Mouse (Mus musculus): ENCODE measurements at regions not wholly inside any gene's neighbourhood (a gene's known extent, or its start where the extent isn't known, plus 50 kb on each side); places are given as distances from the start of the nearest gene placed in this dataset.

GRCm38 (mm10) chr9:41586966-41587570, 425.6 kb upstream of the Ubash3b start:
- DNase-seq, result no peak

- no peak for DNase-seq
Measured at GRCm38 (mm10) chr9:41586291-41586690, 424.8 kb upstream of the Ubash3b start.

DNA sequence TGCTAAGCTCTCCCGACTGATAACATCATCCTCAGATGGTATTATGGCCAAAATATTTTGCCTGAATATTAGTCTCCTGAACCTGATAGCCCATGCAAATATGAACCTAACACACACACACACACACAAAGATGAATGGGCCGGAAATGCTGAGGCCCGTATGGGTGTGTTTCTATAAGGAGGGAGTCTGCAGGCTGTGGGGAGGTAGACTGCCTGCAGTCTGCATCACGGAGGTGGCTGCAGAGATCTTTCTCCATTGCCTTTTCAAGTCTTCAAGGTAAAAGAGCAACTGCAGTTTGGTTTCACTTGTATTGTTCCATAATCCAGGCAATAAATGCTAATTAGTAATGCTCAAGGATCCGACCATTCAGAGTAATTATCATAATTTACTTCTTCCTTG, 424.3 kb upstream of the Ubash3b start:
- no peak for DNase-seq

- no peak for DNase-seq
Measured at GRCm38 (mm10) chr9:41585012-41585411, 423.5 kb upstream of the Ubash3b start.

DNA sequence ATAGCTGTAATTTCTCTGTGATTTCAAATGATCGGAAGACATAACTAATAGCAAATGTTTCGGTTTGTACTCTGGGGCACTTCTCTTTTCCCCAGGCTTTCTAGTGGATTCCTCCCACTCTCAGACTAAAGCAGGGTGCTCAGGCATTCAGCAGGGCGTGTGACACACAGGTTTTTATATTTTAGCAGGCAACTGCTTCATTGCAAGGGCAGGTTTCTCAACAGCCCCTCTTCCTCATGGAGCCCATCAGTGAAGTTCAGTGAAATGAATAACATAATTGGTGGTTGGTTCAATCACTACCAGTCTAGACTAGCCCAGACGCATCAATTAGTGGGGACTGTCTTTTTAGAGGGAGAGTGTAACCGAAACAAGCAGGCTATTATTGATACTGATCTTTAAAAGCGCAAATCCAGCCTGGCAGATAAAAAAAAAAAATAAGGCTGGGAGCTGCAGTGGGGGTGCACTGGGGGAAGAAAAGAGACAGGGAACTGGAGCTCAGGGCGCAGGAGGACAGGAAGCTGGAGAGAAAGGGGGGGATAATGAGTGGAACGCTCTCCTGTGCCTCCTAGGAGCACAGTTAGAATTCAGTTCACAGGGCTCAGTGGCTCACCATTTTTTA, 422.3 kb upstream of the Ubash3b start:
- no peak for DNase-seq

- DNase-seq, result no peak
Measured at GRCm38 (mm10) chr9:41583276-41583675, 421.8 kb upstream of the Ubash3b start.

DNA sequence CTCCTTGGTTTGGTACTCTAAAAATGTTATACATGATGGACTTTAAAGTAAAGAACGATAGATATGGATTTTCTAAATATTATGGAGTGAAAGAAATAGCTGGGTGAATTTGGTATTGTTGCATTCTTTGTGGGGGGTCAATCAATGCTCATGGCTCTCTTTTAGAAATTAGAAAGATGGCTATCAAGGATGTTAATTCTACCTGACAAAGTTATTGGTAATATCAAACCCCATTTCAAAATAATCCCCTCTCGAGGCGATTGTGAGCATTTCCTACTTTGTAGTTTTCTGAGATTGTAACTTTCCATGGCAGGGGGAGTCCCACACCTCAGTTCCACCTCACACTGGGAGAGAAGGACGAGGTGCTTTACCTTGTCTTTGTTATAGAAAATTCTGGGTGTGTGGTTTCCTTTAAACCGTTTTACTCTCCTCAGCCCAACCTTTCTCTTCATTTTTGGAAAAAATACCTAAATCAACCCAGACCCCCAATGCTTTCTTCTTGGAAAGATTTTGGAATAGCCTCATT, 421.3 kb upstream of the Ubash3b start:
- no peak for DNase-seq

GRCm38 (mm10) chr9:41582171-41582570, 420.7 kb upstream of the Ubash3b start:
- no peak for DNase-seq

- DNase-seq, result no peak
Measured at GRCm38 (mm10) chr9:41581741-41582140, 420.2 kb upstream of the Ubash3b start.

DNA sequence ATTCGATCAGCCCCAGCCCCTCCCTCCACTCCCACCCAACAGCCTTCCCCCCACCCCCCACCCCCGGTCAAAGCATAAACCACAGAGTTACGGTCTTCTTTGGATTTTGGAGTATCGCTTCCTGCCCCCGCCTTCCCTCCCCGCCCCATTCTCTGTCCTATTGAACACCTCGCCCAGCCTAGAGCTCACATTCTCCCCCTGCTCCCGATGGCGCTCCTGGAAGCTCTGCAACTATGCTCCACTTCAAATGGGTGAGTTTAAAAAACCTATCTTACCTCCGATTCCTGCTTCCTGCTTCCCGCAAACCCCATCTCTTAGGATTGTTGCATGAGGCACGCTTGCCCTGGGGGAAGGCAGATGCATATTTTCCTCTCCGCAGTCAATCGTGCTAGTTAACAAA, 419.7 kb upstream of the Ubash3b start:
- no peak for DNase-seq

DNA sequence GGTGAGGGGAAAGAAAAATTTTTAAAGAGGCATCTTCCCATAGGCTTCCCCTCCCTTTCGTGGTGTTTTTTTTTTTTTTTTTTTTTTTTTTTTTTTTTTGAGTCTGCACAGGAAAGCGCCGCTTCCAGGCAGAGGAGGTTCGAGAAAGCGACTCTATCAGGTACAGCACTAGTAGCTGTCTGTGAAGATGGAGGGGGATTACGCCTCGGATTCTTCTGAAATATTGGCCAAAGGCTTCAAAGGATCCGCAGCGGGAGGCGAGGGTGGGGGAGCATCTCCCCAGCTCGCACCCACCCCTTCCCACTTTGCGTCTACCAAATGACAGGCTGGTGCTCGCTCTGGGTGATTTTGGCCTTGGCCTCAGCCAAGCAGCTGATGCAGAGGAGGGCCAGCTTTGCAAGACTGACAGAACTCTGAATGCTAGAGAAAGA, 419.1 kb upstream of the Ubash3b start:
- no peak for DNase-seq

GRCm38 (mm10) chr9:41580067-41580466, 418.6 kb upstream of the Ubash3b start:
- no peak for DNase-seq

DNA sequence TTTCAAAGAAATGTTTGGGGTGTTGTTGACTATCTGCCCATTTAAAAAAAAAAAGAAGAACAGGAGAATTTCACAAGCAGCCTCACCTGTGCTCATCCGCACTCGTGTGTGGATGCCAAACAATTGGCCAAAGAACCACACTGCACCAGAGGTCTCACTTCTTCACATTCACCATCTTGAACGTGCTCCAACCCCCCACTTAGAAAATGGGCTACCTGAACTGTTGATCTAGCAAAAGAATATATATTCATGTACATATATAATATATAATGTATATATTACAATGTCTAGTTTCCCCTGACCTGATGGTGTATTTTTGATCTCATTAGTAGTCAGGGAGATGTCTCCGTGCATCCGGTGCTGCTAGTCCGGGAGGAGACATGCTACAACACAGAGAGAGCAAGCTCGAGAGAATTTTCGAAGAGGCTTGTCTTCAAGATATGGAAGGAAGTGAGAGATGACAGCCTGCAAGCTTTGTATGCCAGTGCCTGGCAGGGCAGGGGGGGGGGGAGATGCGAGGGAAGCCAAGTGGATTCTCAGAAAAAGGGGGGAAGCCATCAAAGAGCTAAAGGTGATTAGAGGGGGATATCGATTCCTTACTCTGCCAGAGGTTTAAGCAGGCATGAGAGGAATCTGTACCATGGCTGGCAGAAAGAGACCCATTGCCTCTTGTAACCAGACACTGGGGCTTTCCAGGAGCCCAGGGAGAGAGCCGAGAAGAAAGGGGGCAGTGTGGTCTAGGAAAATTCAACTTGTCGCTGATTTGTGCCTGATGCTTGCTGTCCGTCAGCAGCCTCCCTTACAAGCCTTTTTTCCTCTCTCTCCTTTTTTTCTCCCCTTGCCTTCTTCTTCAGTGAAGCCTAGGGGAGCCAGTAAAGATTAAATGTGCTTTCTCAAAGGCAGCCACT, 417.9 kb upstream of the Ubash3b start:
- DNase-seq, result no peak

DNA sequence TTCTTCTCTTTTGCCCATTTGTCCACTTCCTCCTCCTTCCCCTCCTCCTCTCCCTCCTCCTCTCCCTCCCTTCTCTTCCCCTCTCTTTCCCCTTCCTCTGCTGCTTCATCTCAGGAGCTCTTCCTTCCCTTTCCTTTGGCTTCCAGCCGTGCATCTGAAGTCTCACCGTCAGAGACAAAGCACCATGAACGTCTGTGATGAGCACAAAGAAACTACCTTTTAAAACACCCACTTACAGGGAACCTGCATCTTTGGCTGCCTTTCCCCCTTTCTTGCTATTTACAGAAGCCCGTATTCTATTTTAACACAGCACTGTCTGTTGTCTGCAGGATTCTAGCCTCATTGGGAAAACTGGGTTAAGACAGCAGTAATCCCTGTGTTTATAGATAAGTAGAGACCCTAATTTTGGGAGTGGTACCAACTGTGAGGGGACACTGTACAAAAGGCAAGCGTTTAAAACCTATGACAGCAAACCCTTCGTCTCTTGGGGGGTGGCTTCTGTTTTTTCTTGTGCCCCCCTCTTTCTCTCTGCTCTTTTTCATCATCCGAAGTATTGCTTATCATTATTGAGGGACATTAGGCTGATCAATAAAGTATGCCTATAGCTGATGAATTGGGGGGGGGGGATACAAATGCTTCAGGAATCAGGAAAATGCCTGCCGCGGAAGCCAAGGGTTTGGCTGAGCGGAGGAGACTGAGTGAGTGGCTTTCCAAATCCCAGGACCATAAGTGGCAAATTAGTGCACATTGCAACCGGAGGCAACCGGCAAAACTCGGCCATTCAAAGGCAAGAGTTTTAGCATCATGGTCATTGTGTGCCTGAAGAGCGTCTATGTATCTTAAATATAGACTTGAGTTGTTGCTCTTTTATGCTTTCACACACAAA, 417.0 kb upstream of the Ubash3b start:
- DNase-seq, result no peak

GRCm38 (mm10) chr9:41577760-41578159, 416.3 kb upstream of the Ubash3b start:
- no peak for DNase-seq

DNA sequence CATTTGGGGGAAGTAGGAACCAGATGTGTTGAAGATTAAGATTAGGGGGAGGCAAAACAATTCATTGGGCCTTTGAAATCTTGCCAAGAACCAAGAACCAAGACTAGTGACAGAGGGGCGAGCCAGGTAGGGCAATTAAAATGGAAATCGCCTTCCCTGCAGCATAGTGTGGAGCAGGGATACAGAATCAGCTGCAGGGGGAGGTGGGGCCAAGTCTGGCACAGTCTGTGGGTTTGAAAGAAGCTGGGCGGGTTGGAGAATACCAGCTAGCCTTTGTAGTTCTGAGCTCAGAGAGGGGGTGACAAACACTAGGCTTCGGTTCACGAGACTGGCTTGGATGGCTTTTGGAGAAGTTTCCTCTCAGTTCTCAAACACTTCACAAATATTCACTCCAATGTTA, 414.3 kb upstream of the Ubash3b start:
- DNase-seq, result no peak

DNA sequence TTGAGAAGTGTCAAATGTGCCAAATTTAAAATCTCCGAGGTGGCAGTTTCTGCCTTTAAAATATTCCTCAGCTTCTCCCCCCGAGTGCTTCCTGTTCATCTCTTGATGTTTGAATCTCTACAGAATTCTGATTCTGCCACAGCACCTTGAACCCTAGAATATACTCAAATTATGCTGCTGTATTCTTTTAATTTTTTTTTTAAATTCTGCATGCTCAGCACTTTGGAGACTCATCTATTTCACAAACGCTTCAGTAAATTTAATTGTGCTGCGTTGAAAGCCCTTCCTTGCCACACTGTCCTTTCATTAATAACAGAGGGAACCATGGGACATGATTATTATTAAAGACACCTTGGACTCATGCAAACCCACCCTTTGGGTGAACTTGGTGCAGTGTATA, 408.8 kb upstream of the Ubash3b start:
- no peak for DNase-seq

DNA sequence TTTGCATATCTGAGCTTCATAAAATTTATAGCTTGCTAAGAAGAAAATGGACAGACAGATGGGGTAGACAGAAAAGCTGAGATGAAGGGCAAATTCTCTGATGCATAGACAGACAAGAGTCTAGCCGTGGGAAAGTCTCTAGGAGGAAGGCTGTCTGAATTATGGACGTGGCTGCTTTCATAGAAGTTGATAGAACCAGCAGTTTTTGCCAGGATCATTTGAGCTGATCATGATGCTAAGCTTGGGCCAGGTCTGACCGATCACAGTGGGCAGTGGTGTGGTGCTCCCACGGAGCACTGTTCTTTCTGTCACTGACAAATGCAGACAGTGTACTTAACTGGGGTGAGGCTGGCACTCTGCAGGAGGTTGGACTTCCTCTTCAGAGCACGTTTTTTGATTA, 405.0 kb upstream of the Ubash3b start:
- DNase-seq, result no peak

DNA sequence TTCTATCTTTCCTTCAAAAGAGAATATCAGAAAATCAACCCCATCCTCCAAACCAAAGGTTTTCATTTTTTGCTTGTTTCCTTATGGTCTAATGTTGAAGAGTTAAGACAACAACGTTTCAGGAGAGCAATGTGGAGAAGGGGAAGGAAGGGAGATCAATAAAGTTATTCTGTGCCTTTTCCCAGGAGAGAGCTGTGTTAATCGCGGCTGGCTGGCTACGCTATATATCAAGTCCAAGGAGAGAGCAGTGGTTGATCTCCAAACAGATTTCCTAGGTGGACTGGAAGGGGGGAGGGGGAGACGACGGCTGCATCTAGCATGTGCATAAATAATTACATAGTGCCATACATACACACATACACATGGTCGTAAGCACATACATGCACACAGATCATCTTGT, 404.3 kb upstream of the Ubash3b start:
- no peak for DNase-seq

DNA sequence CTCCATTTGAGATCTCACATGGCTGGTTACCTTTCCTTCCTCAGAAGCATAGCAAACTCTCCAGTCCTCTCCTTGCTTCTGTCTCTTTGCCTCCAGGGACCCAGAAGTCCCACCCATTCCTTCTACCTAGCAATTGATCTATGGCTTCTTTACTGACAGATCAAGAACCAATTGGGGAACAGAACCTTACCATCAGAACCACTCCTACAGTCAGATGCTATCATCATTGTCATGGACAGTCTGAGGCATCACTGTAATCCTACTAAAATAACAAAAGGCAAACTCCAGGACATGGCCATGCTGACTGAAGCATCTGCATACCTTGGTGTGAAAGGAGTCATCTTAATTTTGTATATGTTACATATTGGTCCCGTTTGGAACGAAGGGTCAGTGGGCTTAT, 401.9 kb upstream of the Ubash3b start:
- DNase-seq, result no peak

- no peak for DNase-seq
Measured at GRCm38 (mm10) chr9:41558456-41558855, 397.0 kb upstream of the Ubash3b start.

DNA sequence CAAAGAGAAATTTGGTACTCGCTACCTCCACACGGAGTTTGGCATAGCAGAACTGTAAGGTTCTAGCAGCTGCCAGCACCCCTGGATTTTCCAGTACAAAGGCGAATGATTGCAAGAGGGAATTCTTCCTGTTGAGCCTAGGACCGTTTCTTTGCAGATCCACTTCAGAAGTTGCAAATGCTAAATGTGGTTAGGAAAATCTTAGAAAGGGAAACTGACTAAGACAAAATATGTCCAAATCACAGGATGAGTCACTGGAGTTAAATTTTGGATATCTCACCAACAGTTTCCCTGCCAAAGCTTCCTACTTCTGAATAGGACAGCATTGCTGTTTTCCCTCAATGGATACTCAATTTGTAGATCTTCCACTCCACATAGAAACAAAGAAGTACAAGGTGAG, 395.4 kb upstream of the Ubash3b start:
- no peak for DNase-seq

GRCm38 (mm10) chr9:41545776-41546175, 384.3 kb upstream of the Ubash3b start:
- DNase-seq, result no peak
